Mouse (Mus musculus) midbrain, embryonic 16.5 days (tissue): ENCODE measurements at regions not wholly inside any gene's neighbourhood (a gene's known extent, or its start where the extent isn't known, plus 50 kb on each side); places are given as distances from the start of the nearest gene placed in this dataset.

Experiments used
- ATAC-seq: fragments of 200-750 bp; cut with Nextera tagmentation; 2 replicates; pipeline ENCODE4 v1.8.0; 2017; ENCODE audit warnings: moderate TSS enrichment
- H3K27ac ChIP-seq: fragments of 300-500 bp; sonication (generic); 2 replicates; pipeline ENCODE4 v1.5.1; 2014; ENCODE audit warnings: mild to moderate bottlenecking, low read length, mixed read lengths
- H3K27me3 ChIP-seq: fragments of 300-500 bp; sonication (generic); 2 replicates; pipeline ENCODE4 v1.6.1; 2014; ENCODE audit warnings: low read depth, low read length, mixed read lengths; ENCODE audit not compliant: control insufficient read depth, insufficient read depth
- H3K36me3 ChIP-seq: fragments of 300-500 bp; sonication (generic); 2 replicates; pipeline ENCODE4 v1.6.1; 2014; ENCODE audit warnings: mild to moderate bottlenecking, low read length, moderate library complexity, mixed read lengths; ENCODE audit not compliant: control insufficient read depth, insufficient read depth
- H3K4me1 ChIP-seq: fragments of 300-500 bp; sonication (generic); 2 replicates; pipeline ENCODE4 v1.6.1; 2014; ENCODE audit warnings: mild to moderate bottlenecking, low read length, mixed read lengths; ENCODE audit not compliant: control insufficient read depth, insufficient read depth
- H3K4me2 ChIP-seq: fragments of 300-500 bp; sonication (generic); 2 replicates; pipeline ENCODE4 v1.6.1; 2014; ENCODE audit warnings: mild to moderate bottlenecking, low read length, mixed read lengths
- H3K4me3 ChIP-seq: fragments of 300-500 bp; sonication (generic); 2 replicates; pipeline ENCODE4 v1.5.1; 2014; ENCODE audit warnings: low read depth, mild to moderate bottlenecking, low read length, moderate library complexity, mixed read lengths
- H3K9ac ChIP-seq: fragments of 300-500 bp; sonication (generic); 2 replicates; pipeline ENCODE4 v1.6.1; 2014; ENCODE audit warnings: low read depth, low read length, mixed read lengths
- H3K9me3 ChIP-seq: fragments of 300-500 bp; sonication (generic); replicated peaks from 2 replicates; pipeline ENCODE4 v1.6.1; 2014; ENCODE audit warnings: mild to moderate bottlenecking, low read length, mixed read lengths; ENCODE audit not compliant: control insufficient read depth, poor library complexity, severe bottlenecking
- WGBS: fragments of 180-500 bp; shearing (Covaris S2); extraction: QIAGEN DNeasy Blood & Tissue Kit; methylation state at CpG from one replicate; pipeline ENCODE4 v1.1.7; 2014; 5-methylcytosine and 5-hydroxymethylcytosine counted together

GRCm38 (mm10) chr6:55627228-55627627 is 53.8 kb downstream of the Neurod6 start:
- Histone ChIP-seq H3K9me3 (no peaks in the 10 kb centered on the region), H3K4me2 (no peak overlapping the region), H3K4me3 (no peak overlapping the region), H3K9ac (no peak overlapping the region), H3K27me3 (no peaks in the 10 kb centered on the region), H3K36me3 (no peaks in the 10 kb centered on the region), H3K4me1 (no peaks in the 10 kb centered on the region), H3K27ac (no peak overlapping the region)
- ATAC-seq = no peak
- 78% methylated on average over 5 of the region's 5 CpGs for WGBS

- WGBS = 88% methylated on average over 3 of the region's 3 CpGs
- H3K27me3 ChIP-seq = no peaks in the 10 kb centered on the region
- H3K4me2 ChIP-seq = no peak overlapping the region
- H3K27ac ChIP-seq = no peak overlapping the region
- no peaks in the 10 kb centered on the region for H3K4me1 ChIP-seq
- no peak overlapping the region for H3K4me3 ChIP-seq
- no peak for ATAC-seq
- H3K9ac ChIP-seq = no peak overlapping the region
- no peaks in the 10 kb centered on the region for H3K36me3 ChIP-seq
- H3K9me3 ChIP-seq = no peaks in the 10 kb centered on the region
Measured at GRCm38 (mm10) chr6:55620366-55620765, 60.7 kb downstream of the Neurod6 start.

GRCm38 (mm10) chr6:55617922-55618481 is 63.1 kb downstream of the Neurod6 start:
- H3K4me2 ChIP-seq = peak overlapping the region; percentile 39
- no peaks in the 10 kb centered on the region for H3K4me1 ChIP-seq
- H3K4me3 ChIP-seq = peak overlapping the region; percentile 1; the same call in 1 of the 2 replicates
- peak overlapping the region; percentile 18; the same call in 1 of the 2 replicates for H3K9ac ChIP-seq
- peak overlapping the region; percentile 62 for H3K27ac ChIP-seq
- no peaks in the 10 kb centered on the region for H3K27me3 ChIP-seq
- 28% methylated on average over 13 of the region's 13 CpGs for WGBS
- ATAC-seq = peak; percentile 86
- H3K9me3 ChIP-seq = no peaks in the 10 kb centered on the region
- H3K36me3 ChIP-seq = no peaks in the 10 kb centered on the region

- Histone ChIP-seq H3K4me1 (no peaks in the 10 kb centered on the region), H3K36me3 (no peaks in the 10 kb centered on the region), H3K4me2 (no peak overlapping the region), H3K9me3 (no peaks in the 10 kb centered on the region), H3K27me3 (no peaks in the 10 kb centered on the region), H3K27ac (no peak overlapping the region), H3K4me3 (no peak overlapping the region), H3K9ac (no peak overlapping the region)
- 43% methylated on average over 3 of the region's 3 CpGs for WGBS
- ATAC-seq = no peak
Measured at GRCm38 (mm10) chr6:55610395-55610794, 70.7 kb downstream of the Neurod6 start.

GRCm38 (mm10) chr6:55609976-55610375 is 71.1 kb downstream of the Neurod6 start:
- no peaks in the 10 kb centered on the region for H3K36me3 ChIP-seq
- no peak overlapping the region for H3K4me2 ChIP-seq
- H3K9ac ChIP-seq = no peak overlapping the region
- H3K4me3 ChIP-seq = no peak overlapping the region
- no peaks in the 10 kb centered on the region for H3K9me3 ChIP-seq
- no peak for ATAC-seq
- no peak overlapping the region for H3K27ac ChIP-seq
- no peaks in the 10 kb centered on the region for H3K4me1 ChIP-seq
- 88% methylated on average over 1 of the region's 1 CpGs for WGBS
- no peaks in the 10 kb centered on the region for H3K27me3 ChIP-seq

GRCm38 (mm10) chr6:55609053-55609452 is 72.0 kb downstream of the Neurod6 start:
- H3K9ac ChIP-seq = no peak overlapping the region
- H3K27me3 ChIP-seq = no peaks in the 10 kb centered on the region
- H3K4me2 ChIP-seq = no peak overlapping the region
- H3K36me3 ChIP-seq = no peaks in the 10 kb centered on the region
- ATAC-seq = no peak
- H3K27ac ChIP-seq = no peak overlapping the region
- no peak overlapping the region for H3K4me3 ChIP-seq
- H3K9me3 ChIP-seq = no peaks in the 10 kb centered on the region
- WGBS = 86% methylated on average over 1 of the region's 1 CpGs
- no peaks in the 10 kb centered on the region for H3K4me1 ChIP-seq

GRCm38 (mm10) chr6:55597088-55597487 is 84.0 kb downstream of the Neurod6 start:
- Histone ChIP-seq H3K4me1 (no peaks in the 10 kb centered on the region), H3K27me3 (no peaks in the 10 kb centered on the region), H3K9ac (no peak overlapping the region), H3K36me3 (no peaks in the 10 kb centered on the region), H3K27ac (no peak overlapping the region), H3K4me3 (no peak overlapping the region), H3K4me2 (no peak overlapping the region), H3K9me3 (no peaks in the 10 kb centered on the region)
- 85% methylated on average over 4 of the region's 4 CpGs for WGBS
- no peak for ATAC-seq

- Histone ChIP-seq H3K9ac (no peak overlapping the region), H3K4me3 (no peak overlapping the region), H3K9me3 (no peaks in the 10 kb centered on the region), H3K4me2 (no peak overlapping the region), H3K27me3 (no peaks in the 10 kb centered on the region), H3K36me3 (no peaks in the 10 kb centered on the region), H3K4me1 (no peaks in the 10 kb centered on the region), H3K27ac (no peak overlapping the region)
- ATAC-seq = no peak
- 90% methylated on average over 4 of the region's 4 CpGs for WGBS
Measured at GRCm38 (mm10) chr6:55592126-55592525, 88.9 kb downstream of the Neurod6 start.

- Histone ChIP-seq H3K27me3 (no peaks in the 10 kb centered on the region), H3K9ac (no peak overlapping the region), H3K4me1 (peaks cover 15% of the 10 kb centered on the region), H3K4me3 (no peak overlapping the region), H3K9me3 (no peaks in the 10 kb centered on the region), H3K36me3 (no peaks in the 10 kb centered on the region), H3K27ac (0 out of 2 replicates have a peak overlapping the region, but pooled peaks have one; percentile 38), H3K4me2 (no peak overlapping the region)
- ATAC-seq = no peak
- 58% methylated on average over 6 of the region's 6 CpGs for WGBS
Measured at GRCm38 (mm10) chr6:55581106-55581505, 100.0 kb downstream of the Neurod6 start.
